Mouse (Mus musculus) small intestine, adult 2 months (tissue): ENCODE measurements at regions not wholly inside any gene's neighbourhood (a gene's known extent, or its start where the extent isn't known, plus 50 kb on each side); places are given as distances from the start of the nearest gene placed in this dataset.

Experiments
- H3K27ac ChIP-seq: fragments of 200-500 bp; 2 replicates; pipeline ENCODE4 v1.5.1; 2012; ENCODE audit warnings: low read depth, low read length, control low read depth, inconsistent platforms; ENCODE audit not compliant: insufficient read depth
- H3K27me3 ChIP-seq: fragments of 200-500 bp; 2 replicates; pipeline ENCODE4 v1.6.1; 2012; ENCODE audit warnings: mild to moderate bottlenecking, moderate library complexity, low read length, inconsistent platforms; ENCODE audit not compliant: control insufficient read depth, insufficient read depth
- H3K36me3 ChIP-seq: fragments of 200-500 bp; 2 replicates; pipeline ENCODE4 v1.6.1; 2012; ENCODE audit warnings: mild to moderate bottlenecking, low read length, control low read depth, inconsistent platforms; ENCODE audit not compliant: control insufficient read depth, insufficient read depth
- H3K4me1 ChIP-seq: fragments of 200-500 bp; 2 replicates; pipeline ENCODE4 v1.6.1; 2012; ENCODE audit warnings: low read length, inconsistent platforms, mixed read lengths; ENCODE audit not compliant: control insufficient read depth, insufficient read depth, insufficient read length
- H3K4me3 ChIP-seq: fragments of 200-500 bp; 2 replicates; pipeline ENCODE4 v1.5.1; 2012; ENCODE audit warnings: low read depth, mild to moderate bottlenecking, control low read depth, inconsistent platforms, low read length, moderate library complexity
- CTCF ChIP-seq: fragments of 200-500 bp; IDR thresholded peaks from 2 replicates; pipeline ENCODE4 v1.5.1; 2012; ENCODE audit warnings: low read depth, mild to moderate bottlenecking, control low read depth, inconsistent platforms, low read length, moderate library complexity, mixed read lengths; ENCODE audit not compliant: insufficient replicate concordance, insufficient read length; ENCODE audit errors: extremely low read depth
- POLR2A ChIP-seq: fragments of 200-500 bp; IDR thresholded peaks from 2 replicates; pipeline ENCODE4 v1.6.1; 2012; ENCODE audit warnings: low read depth, mild to moderate bottlenecking, control low read depth, inconsistent platforms, low read length, moderate library complexity
- WGBS: fragments of 180-500 bp; shearing (Covaris S2); methylation state at CpG from one replicate; pipeline ENCODE4 v1.1.7; 2018; 5-methylcytosine and 5-hydroxymethylcytosine counted together

DNA sequence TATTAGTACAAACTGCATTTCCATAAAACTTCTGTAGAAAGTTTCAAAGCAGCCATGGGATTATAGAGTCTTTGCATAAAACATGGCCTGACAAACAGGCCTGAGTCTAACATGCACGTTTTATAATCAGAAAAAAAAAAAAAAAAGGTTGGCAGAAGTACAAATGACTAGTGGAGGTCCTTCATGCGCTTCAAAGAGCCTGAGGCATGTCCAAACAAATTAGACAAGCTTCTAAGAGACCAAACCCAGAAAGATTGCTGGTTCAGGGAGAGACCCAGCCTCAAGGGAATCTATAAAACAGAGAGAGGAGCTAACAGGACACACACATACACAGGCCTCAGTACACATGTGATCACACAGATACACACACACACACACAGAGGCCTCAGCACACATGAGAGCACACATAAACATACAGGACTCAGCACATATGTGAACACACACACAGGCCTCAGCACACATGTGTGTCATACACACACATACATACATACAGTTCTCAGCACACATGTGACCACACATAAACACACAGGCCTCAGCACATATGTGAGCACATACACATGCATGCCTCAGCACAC, 57.0 kb upstream of the Gnaq start:
- no peak for TF ChIP-seq CTCF
- no peak for TF ChIP-seq POLR2A
- Histone ChIP-seq H3K27me3 (no peaks in the 10 kb centered on the region), H3K4me3 (no peak overlapping the region), H3K4me1 (no peaks in the 10 kb centered on the region), H3K27ac (no peak overlapping the region), H3K36me3 (no peaks in the 10 kb centered on the region)
- WGBS, result 50% methylated on average over 2 of the region's 2 CpGs

- 72% methylated on average over 1 of the region's 1 CpGs for WGBS
- no peaks in the 10 kb centered on the region for H3K4me1 ChIP-seq
- H3K27me3 ChIP-seq, result no peaks in the 10 kb centered on the region
- H3K36me3 ChIP-seq, result no peaks in the 10 kb centered on the region
- no peak overlapping the region for H3K4me3 ChIP-seq
- TF ChIP-seq POLR2A (no peak), CTCF (no peak)
- no peak overlapping the region for H3K27ac ChIP-seq
Observed at GRCm38 (mm10) chr19:16075026-16075425, 57.6 kb upstream of the Gnaq start.

- no peak overlapping the region for H3K27ac ChIP-seq
- peaks cover 4% of the 10 kb centered on the region; the same call in 1 of the 2 replicates for H3K4me1 ChIP-seq
- no peak overlapping the region for H3K4me3 ChIP-seq
- H3K27me3 ChIP-seq, result no peaks in the 10 kb centered on the region
- WGBS, result 71% methylated on average over 6 of the region's 6 CpGs
- TF ChIP-seq CTCF (no peak), POLR2A (no peak)
- no peaks in the 10 kb centered on the region for H3K36me3 ChIP-seq
Observed at GRCm38 (mm10) chr19:16067314-16067713, 65.3 kb upstream of the Gnaq start.

GRCm38 (mm10) chr19:16064911-16065310, 67.7 kb upstream of the Gnaq start:
- Histone ChIP-seq H3K36me3 (no peaks in the 10 kb centered on the region), H3K27me3 (no peaks in the 10 kb centered on the region), H3K27ac (no peak overlapping the region), H3K4me3 (no peak overlapping the region), H3K4me1 (peaks cover 4% of the 10 kb centered on the region; the same call in 1 of the 2 replicates)
- TF ChIP-seq CTCF, result no peak
- 94% methylated on average over 3 of the region's 3 CpGs for WGBS

DNA sequence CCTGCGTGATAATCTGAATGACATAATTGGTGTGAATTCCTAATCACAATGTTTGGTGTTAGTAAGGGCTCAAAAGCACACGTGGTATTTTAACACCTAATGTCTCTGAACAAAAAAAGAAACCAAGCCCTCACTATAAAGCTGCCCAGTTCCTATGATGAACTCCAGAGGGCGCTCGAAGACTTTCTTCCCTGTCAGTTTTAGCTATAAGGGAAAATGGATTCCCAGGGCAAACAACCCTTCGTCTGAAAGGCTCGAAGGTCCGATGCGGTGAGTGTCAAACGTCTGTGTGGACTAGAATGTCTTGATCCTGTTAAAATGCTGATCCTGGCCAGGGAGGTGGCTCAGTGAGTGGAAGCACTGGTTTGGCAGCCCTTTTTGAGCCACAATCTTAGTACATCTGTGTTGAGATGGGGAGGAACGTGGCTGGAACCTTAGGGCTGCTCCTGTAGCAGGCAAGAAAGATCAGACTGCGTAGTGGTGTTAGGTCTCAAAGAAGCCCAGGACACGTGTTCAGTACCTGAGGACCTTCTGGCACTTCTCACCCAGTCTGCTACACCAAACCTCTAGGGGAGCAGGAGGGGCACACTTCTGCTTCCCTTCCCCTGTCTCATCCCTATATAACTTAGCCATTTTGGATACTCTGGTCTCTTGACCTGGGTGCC, 68.6 kb upstream of the Gnaq start:
- no peak overlapping the region for H3K27ac ChIP-seq
- H3K4me1 ChIP-seq, result peaks cover 4% of the 10 kb centered on the region; the same call in 1 of the 2 replicates
- 9% methylated on average over 12 of the region's 12 CpGs for WGBS
- no peaks in the 10 kb centered on the region for H3K36me3 ChIP-seq
- 0 out of 2 replicates have a peak overlapping the region, but pooled peaks have one; percentile 1 for H3K4me3 ChIP-seq
- TF ChIP-seq CTCF (peak; percentile 54; the same call in 1 of the 2 replicates), POLR2A (no peak)
- H3K27me3 ChIP-seq, result no peaks in the 10 kb centered on the region

DNA sequence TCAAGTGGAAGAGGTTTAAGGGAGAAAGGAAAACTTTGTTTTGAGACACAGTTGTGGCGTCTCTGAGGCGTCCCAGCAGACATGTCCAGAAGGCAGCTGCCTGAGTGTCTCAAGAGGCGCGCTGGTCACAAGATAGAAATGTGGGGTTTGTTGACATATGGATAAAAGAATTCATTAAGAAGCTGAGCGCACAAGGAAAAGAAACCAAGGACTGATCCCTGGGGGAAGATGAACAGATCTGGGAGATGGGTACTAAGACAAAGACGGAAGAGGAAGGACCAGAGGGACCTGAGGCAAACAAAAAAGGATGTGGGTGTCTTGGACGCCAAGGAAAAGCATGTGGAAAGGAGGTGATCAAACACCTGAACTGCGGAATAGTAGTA, 69.1 kb upstream of the Gnaq start:
- Histone ChIP-seq H3K36me3 (no peaks in the 10 kb centered on the region), H3K4me3 (no peak overlapping the region), H3K4me1 (peaks cover 4% of the 10 kb centered on the region; the same call in 1 of the 2 replicates), H3K27ac (no peak overlapping the region), H3K27me3 (no peaks in the 10 kb centered on the region)
- 18% methylated on average over 8 of the region's 8 CpGs for WGBS
- TF ChIP-seq CTCF, result no peak
- TF ChIP-seq POLR2A, result no peak

DNA sequence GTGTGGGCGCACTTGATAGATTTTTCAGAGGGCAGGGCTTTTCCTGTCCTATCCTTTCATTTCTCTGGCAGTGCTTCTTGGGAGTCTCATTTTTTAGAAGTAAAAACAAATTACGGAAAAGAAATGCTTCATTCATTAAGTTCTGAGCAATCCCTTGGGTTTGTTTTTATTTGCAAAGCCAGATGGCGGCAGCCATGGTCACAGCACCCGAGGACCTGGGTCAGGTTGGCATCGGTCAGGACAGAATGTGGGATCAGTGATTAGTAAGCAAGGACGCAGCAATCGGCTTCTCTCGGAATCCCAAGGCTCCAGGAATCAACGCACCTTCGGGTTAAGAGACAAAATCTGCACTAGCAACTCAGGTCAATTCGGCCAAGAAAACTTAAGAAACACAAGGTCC, 70.8 kb upstream of the Gnaq start:
- Histone ChIP-seq H3K27me3 (no peaks in the 10 kb centered on the region), H3K36me3 (no peaks in the 10 kb centered on the region), H3K4me3 (no peak overlapping the region), H3K27ac (no peak overlapping the region), H3K4me1 (peaks cover 4% of the 10 kb centered on the region; the same call in 1 of the 2 replicates)
- TF ChIP-seq CTCF, result no peak
- no peak for TF ChIP-seq POLR2A
- WGBS, result 87% methylated on average over 11 of the region's 11 CpGs
